Mouse (Mus musculus) cerebellum, adult 18-20 months (tissue): Measurements from ENCODE around the gene Zdhhc21.

ENCODE experiments used
- DNase-seq, 2 experiments: peaks; one replicate each; pipeline ENCODE4 v3.0.0; 2021

Gene Zdhhc21

GRCm38 (mm10) chr4:82859131-82860125, at the start of gene Zdhhc21:
Gene Zdhhc21 (minus strand): TSS chr4:82859958.
- DNase-seq: peak; percentile 86 to 94

GRCm38 (mm10) chr4:82895227-82895626, 35.5 kb upstream of the Zdhhc21 start:
- no peak for DNase-seq

GRCm38 (mm10) chr4:82892247-82892646, 32.5 kb upstream of the Zdhhc21 start:
- DNase-seq: no peak

GRCm38 (mm10) chr4:82891566-82891965, 31.8 kb upstream of the Zdhhc21 start:
- DNase-seq: no peak

- no peak for DNase-seq
These were observed 31.3 kb upstream of the Zdhhc21 start for GRCm38 (mm10) chr4:82891049-82891448.

GRCm38 (mm10) chr4:82890585-82890984, 30.8 kb upstream of the Zdhhc21 start:
- DNase-seq: no peak

GRCm38 (mm10) chr4:82886148-82886547, 26.4 kb upstream of the Zdhhc21 start:
- DNase-seq: no peak

- DNase-seq: no peak
These were observed 25.8 kb upstream of the Zdhhc21 start for GRCm38 (mm10) chr4:82885535-82885913.

- peak; percentile 58 to 69 for DNase-seq
These were observed 25.1 kb upstream of the Zdhhc21 start, which contains the start of gene Cer1 for GRCm38 (mm10) chr4:82884636-82885534. Gene Cer1 (minus strand): TSS chr4:82885148.

GRCm38 (mm10) chr4:82882500-82882899, 22.7 kb upstream of the Zdhhc21 start:
- DNase-seq: no peak

GRCm38 (mm10) chr4:82881366-82881765, 21.6 kb upstream of the Zdhhc21 start:
- no peak for DNase-seq

- DNase-seq: no peak
These were observed 20.5 kb upstream of the Zdhhc21 start for GRCm38 (mm10) chr4:82880243-82880642.

GRCm38 (mm10) chr4:82879152-82879551, 19.4 kb upstream of the Zdhhc21 start:
- DNase-seq: no peak

- no peak for DNase-seq
These were observed 16.9 kb upstream of the Zdhhc21 start for GRCm38 (mm10) chr4:82876656-82877055.

- no peak for DNase-seq
These were observed 15.8 kb upstream of the Zdhhc21 start for GRCm38 (mm10) chr4:82875532-82875931.

GRCm38 (mm10) chr4:82874791-82875190, 15.0 kb upstream of the Zdhhc21 start:
- DNase-seq: no peak

- no peak for DNase-seq
These were observed 12.8 kb upstream of the Zdhhc21 start for GRCm38 (mm10) chr4:82872548-82872947.

- no peak for DNase-seq
These were observed 12.4 kb upstream of the Zdhhc21 start for GRCm38 (mm10) chr4:82872121-82872520.

- DNase-seq: no peak
These were observed 11.2 kb upstream of the Zdhhc21 start for GRCm38 (mm10) chr4:82870931-82871330.

- no peak for DNase-seq
These were observed 8.1 kb upstream of the Zdhhc21 start for GRCm38 (mm10) chr4:82867731-82868445.

GRCm38 (mm10) chr4:82867111-82867510, 7.4 kb upstream of the Zdhhc21 start:
- DNase-seq: no peak

- DNase-seq: no peak
These were observed 5.4 kb upstream of the Zdhhc21 start for GRCm38 (mm10) chr4:82864974-82865699.
